Mouse (Mus musculus) kidney, adult 2 months (tissue): ENCODE data around the gene Pitpna. TPM values are rescaled to one million over a fixed set of nuclear protein-coding genes. Genes with fewer than 3 reads are reported as not detected.

Experiments used
- DNase-seq: peaks from one replicate; pipeline ENCODE4 v3.0.0; 2021
- H3K27ac ChIP-seq: fragments of 200-500 bp; 2 replicates; pipeline ENCODE4 v1.5.1; 2012; ENCODE audit warnings: low read depth, low read length, control low read depth, inconsistent platforms; ENCODE audit not compliant: insufficient read depth
- H3K27me3 ChIP-seq: fragments of 200-500 bp; replicated peaks from 2 replicates; pipeline ENCODE4 v1.6.1; 2012; ENCODE audit warnings: mild to moderate bottlenecking, moderate library complexity, low read length, inconsistent platforms; ENCODE audit not compliant: control insufficient read depth, insufficient read depth
- H3K36me3 ChIP-seq: fragments of 200-500 bp; 2 replicates; pipeline ENCODE4 v1.6.1; 2012; ENCODE audit warnings: mild to moderate bottlenecking, moderate library complexity, low read length, inconsistent platforms; ENCODE audit not compliant: control insufficient read depth, insufficient read depth
- H3K4me1 ChIP-seq: fragments of 200-500 bp; 2 replicates; pipeline ENCODE4 v1.6.1; 2011; ENCODE audit warnings: low read length; ENCODE audit not compliant: control insufficient read depth, insufficient read depth
- H3K4me3 ChIP-seq: fragments of 200-500 bp; 2 replicates; pipeline ENCODE4 v1.5.1; 2011; ENCODE audit warnings: mild to moderate bottlenecking, low read depth, low read length, control low read depth; ENCODE audit not compliant: insufficient read depth
- CTCF ChIP-seq: fragments of 200-500 bp; conservative IDR thresholded peaks from 2 replicates; pipeline ENCODE4 v1.5.1; 2011; ENCODE audit warnings: low read depth, mild to moderate bottlenecking, control low read depth, low read length, moderate library complexity, mixed read lengths; ENCODE audit not compliant: insufficient read depth, insufficient read length
- POLR2A ChIP-seq: fragments of 200-500 bp; IDR thresholded peaks from one replicate; pipeline ENCODE4 v1.6.1; 2011; ENCODE audit warnings: low read depth, low read length, control low read depth
- WGBS: fragments of 180-500 bp; shearing (Covaris S2); methylation state at CpG from one replicate; pipeline ENCODE4 v1.1.7; 2018; 5-methylcytosine and 5-hydroxymethylcytosine counted together
- polyA plus RNA-seq: library from polyadenylated mRNA; depleted of rRNA; stranded (reverse); fragments of >200 nt; gene quantifications from 2 replicates; pipeline ENCODE4 v1.2.3, GENCODE M21; 2012

Pitpna gene
- polyA plus RNA-seq, 1 experiment: 60.3 TPM

DNA sequence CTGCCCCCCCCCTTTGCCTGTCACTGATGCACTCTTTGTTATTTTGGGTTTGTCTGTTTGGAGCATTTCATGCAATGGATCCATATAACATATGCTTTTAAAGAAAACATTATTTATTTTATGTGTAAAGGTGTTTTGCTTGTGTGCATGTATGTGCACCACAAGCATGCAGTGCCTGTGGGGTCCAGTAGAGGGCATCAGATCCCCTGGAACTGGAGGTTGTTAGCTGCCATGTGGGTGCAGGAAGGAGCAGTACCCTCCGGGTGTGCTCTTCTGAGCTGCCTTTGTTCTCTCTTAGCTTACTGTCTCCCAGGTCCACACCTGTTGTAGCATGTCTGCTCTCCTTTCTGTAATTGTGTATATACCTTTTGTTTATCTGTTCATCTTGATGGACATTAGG lies 29.8 kb upstream of the Pitpna start:
- 91% methylated on average over 1 of the region's 1 CpGs for WGBS
- no peaks in the 10 kb centered on the region; the same call in 1 of the 2 replicates for H3K36me3 ChIP-seq
- TF ChIP-seq POLR2A: no peak
- TF ChIP-seq CTCF: peak; percentile 44
- no peaks in the 10 kb centered on the region for H3K27me3 ChIP-seq
- H3K27ac ChIP-seq: no peak overlapping the region
- no peak for DNase-seq
- H3K4me3 ChIP-seq: no peak overlapping the region
- H3K4me1 ChIP-seq: no peaks in the 10 kb centered on the region; the same call in 1 of the 2 replicates

DNA sequence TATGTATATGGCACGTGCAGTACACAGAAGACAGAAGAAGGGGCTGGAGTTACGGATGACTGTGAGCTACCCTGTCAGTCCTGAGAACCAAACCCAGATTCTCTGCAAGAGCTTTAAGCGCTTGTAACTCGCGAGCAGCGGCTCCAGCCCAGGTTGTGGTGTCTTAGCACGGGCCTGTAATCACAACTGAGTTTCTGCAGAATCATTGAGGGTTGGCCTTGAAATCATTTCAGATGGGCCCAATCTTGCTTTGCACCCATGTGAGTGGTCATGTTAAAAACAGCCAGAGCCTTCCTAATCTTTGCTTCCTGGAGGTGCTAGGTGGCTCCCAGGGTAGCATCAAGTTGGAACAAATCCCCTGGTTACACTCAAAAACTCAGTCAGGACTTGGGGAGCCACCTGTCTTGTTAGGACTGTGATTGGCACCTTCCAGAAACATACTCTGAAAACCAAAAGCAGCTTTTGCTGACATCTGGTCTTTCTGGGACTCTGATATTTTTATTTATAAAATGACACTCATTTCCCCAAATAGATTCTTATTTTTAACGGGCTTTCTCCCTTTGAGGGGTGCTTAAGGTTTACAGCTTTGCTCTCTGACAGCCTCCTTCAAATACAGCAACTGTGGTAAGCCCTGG lies 27.9 kb upstream of the Pitpna start:
- Histone ChIP-seq H3K36me3 (no peaks in the 10 kb centered on the region; the same call in 1 of the 2 replicates), H3K27ac (no peak overlapping the region), H3K4me1 (peaks cover 3% of the 10 kb centered on the region; the same call in 1 of the 2 replicates), H3K27me3 (no peaks in the 10 kb centered on the region), H3K4me3 (no peak overlapping the region)
- 86% methylated on average over 8 of the region's 8 CpGs for WGBS
- DNase-seq: no peak
- TF ChIP-seq POLR2A: no peak
- no peak for TF ChIP-seq CTCF

- peaks cover 3% of the 10 kb centered on the region; the same call in 1 of the 2 replicates for H3K4me1 ChIP-seq
- H3K27me3 ChIP-seq: no peaks in the 10 kb centered on the region
- no peak for TF ChIP-seq POLR2A
- no peak for TF ChIP-seq CTCF
- H3K36me3 ChIP-seq: no peaks in the 10 kb centered on the region; the same call in 1 of the 2 replicates
- 72% methylated on average over 14 of the region's 14 CpGs for WGBS
- no peak overlapping the region; the same call in 1 of the 2 replicates for H3K27ac ChIP-seq
- H3K4me3 ChIP-seq: no peak overlapping the region
- no peak for DNase-seq
Measured at GRCm38 (mm10) chr11:75560530-75561409, 27.1 kb upstream of the Pitpna start.

- no peaks in the 10 kb centered on the region; the same call in 1 of the 2 replicates for H3K36me3 ChIP-seq
- TF ChIP-seq POLR2A (no peak), CTCF (no peak)
- no peaks in the 10 kb centered on the region for H3K27me3 ChIP-seq
- no peak for DNase-seq
- H3K4me1 ChIP-seq: peaks cover 3% of the 10 kb centered on the region; the same call in 1 of the 2 replicates
- no peak overlapping the region for H3K27ac ChIP-seq
- 83% methylated on average over 5 of the region's 5 CpGs for WGBS
- H3K4me3 ChIP-seq: no peak overlapping the region
Measured at GRCm38 (mm10) chr11:75561410-75561791, 26.5 kb upstream of the Pitpna start.

- TF ChIP-seq POLR2A: no peak
- no peak for TF ChIP-seq CTCF
- Histone ChIP-seq H3K27ac (no peak overlapping the region), H3K27me3 (no peaks in the 10 kb centered on the region), H3K4me3 (no peak overlapping the region), H3K36me3 (no peaks in the 10 kb centered on the region; the same call in 1 of the 2 replicates), H3K4me1 (peaks cover 3% of the 10 kb centered on the region; the same call in 1 of the 2 replicates)
- WGBS: 88% methylated on average over 8 of the region's 8 CpGs
- DNase-seq: no peak
Measured at GRCm38 (mm10) chr11:75562840-75563239, 25.1 kb upstream of the Pitpna start.

DNA sequence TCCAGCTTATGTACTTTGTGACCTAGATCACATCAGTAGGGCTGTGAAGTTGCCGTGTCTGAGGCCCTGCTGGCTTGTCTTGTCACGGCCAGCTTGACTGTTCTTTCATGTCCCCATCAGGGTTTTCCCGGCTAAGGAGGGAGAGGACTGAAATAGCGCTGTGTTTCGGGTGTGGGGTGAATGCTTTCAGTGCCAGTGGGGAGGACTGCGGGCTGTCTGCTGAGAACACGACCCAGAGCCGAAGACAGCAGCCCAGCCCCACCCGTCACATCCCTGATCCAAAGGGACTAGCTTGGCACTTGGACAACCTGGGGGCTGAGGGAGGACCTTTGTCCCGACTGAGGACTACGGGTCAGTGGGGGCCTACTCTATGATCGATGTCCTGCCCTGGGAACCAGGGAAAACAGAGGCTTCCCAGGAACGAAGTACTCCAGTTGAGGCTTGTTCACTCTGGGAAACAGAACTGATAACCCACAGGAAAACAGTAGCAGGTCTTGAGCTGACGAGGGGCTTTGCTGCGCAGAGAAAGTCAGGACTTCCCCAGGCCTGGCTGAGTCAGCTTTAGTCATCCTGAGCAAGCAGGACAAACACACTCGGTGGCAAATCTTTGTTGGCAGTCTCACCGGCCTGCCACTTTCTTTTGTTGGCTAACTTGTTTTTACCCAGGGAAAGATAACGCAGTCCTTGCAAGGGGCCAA lies 23.9 kb upstream of the Pitpna start:
- 54% methylated on average over 18 of the region's 18 CpGs for WGBS
- Histone ChIP-seq H3K4me3 (no peak overlapping the region), H3K27ac (peak overlapping the region; percentile 19; the same call in 1 of the 2 replicates), H3K27me3 (no peaks in the 10 kb centered on the region), H3K4me1 (peaks cover 10% of the 10 kb centered on the region), H3K36me3 (no peaks in the 10 kb centered on the region; the same call in 1 of the 2 replicates)
- TF ChIP-seq CTCF (no peak), POLR2A (no peak)
- no peak for DNase-seq

GRCm38 (mm10) chr11:75565849-75566248 lies 22.0 kb upstream of the Pitpna start:
- Histone ChIP-seq H3K27me3 (no peaks in the 10 kb centered on the region), H3K4me1 (peaks cover 10% of the 10 kb centered on the region), H3K27ac (no peak overlapping the region), H3K4me3 (no peak overlapping the region), H3K36me3 (no peaks in the 10 kb centered on the region; the same call in 1 of the 2 replicates)
- WGBS: 45% methylated on average over 2 of the region's 2 CpGs
- TF ChIP-seq CTCF: no peak
- no peak for TF ChIP-seq POLR2A
- DNase-seq: peak; percentile 57
